Mouse (Mus musculus): Measurements from ENCODE around the gene Serpina3k. TPM values are rescaled to one million over a fixed set of nuclear protein-coding genes. Genes with fewer than 3 reads are reported as not detected.
"Not testable (repeated sequence)": the region's sequence is repeated elsewhere in the genome, so short reads cannot be mapped to it uniquely, and the experiment has no call there.

Serpina3k gene
- total and polyA plus RNA-seq, 2 experiments from 2014 or later, result 0.05 TPM; not detected in 1

DNA sequence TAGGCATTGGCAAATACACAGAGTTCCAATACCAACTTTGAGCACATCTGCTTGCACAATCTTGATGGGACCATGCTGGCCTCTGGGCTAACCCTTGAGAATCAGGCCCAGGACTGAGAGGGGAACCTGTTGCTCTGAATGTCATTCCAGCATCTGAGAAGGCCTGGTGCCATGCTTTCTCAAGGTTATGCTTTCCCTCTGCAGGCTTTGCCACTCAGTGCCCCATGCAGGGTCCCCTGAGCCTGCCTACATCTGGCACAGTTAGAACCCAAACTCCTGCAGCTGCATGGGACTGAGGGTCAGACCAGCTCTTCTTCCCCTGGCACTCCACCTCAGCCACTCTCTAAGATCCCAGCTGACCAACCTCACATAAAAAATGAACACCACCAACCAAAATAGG is 7.4 kb downstream of the Serpina3k start:
- H3K27ac ChIP-seq (ENCODE audit: low read depth), result no peak overlapping the region
- H3K36me3 ChIP-seq (replicated peaks; ENCODE audit: control insufficient read depth, insufficient read depth, low read length), result no peaks in the 10 kb centered on the region
- DNase-seq (ENCODE audit: low spot score), result no peak
- H3K4me2 ChIP-seq (ENCODE audit: low read depth, low read length), result no peak overlapping the region
- H3K9ac ChIP-seq (replicated peaks; ENCODE audit: low read depth, low read length), result no peak overlapping the region
- no peak overlapping the region for H3K4me3 ChIP-seq (ENCODE audit: low read depth, low read length)
- H3K9me3 ChIP-seq (replicated peaks; ENCODE audit: control insufficient read depth, low read length), result no peaks in the 10 kb centered on the region
- no peaks in the 10 kb centered on the region for H3K27me3 ChIP-seq (ENCODE audit: control insufficient read depth, insufficient read depth, low read length)
- TF ChIP-seq CTCF (IDR thresholded peaks at IDR 0.05; ENCODE audit: low read depth) (no peak), EP300 (IDR thresholded peaks at IDR 0.05; ENCODE audit: low read depth) (no peak)
- H3K4me1 ChIP-seq (ENCODE audit: control insufficient read depth, insufficient read depth), result no peaks in the 10 kb centered on the region
- ATAC-seq (ENCODE audit: insufficient read depth, low read depth), result no peak

DNA sequence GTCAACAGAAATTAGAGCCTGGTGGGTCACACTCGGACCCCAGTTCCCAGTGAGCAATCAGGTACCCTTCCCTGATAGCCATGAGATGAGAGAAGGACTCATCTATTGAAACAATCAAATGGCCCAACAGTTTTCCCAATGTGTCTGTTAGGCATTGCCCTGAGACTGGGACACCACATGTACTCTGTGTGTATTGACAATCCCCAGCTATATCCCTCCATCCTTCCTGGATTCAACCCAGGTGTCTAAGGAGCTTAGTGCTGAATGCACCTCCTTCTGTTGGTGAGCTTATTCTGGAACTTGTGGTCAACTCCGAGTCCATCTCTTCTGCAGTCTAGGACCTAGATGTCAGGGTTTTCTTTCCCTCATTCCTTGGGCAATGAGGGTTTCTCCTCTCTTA is 8.8 kb downstream of the Serpina3k start:
- ATAC-seq (ENCODE audit: insufficient read depth, low read depth) (no peak), DNase-seq (ENCODE audit: low spot score) (no peak)
- Histone ChIP-seq H3K4me2 (ENCODE audit: low read depth, low read length) (no peak overlapping the region), H3K4me3 (ENCODE audit: low read depth, low read length) (no peak overlapping the region), H3K27me3 (ENCODE audit: control insufficient read depth, insufficient read depth, low read length) (no peaks in the 10 kb centered on the region), H3K36me3 (replicated peaks; ENCODE audit: control insufficient read depth, insufficient read depth, low read length) (no peaks in the 10 kb centered on the region), H3K9me3 (replicated peaks; ENCODE audit: control insufficient read depth, low read length) (no peaks in the 10 kb centered on the region), H3K9ac (replicated peaks; ENCODE audit: low read depth, low read length) (no peak overlapping the region), H3K27ac (ENCODE audit: low read depth) (no peak overlapping the region), H3K4me1 (ENCODE audit: control insufficient read depth, insufficient read depth) (no peaks in the 10 kb centered on the region)
- TF ChIP-seq EP300 (IDR thresholded peaks at IDR 0.05; ENCODE audit: low read depth), result no peak
- no peak for TF ChIP-seq CTCF (IDR thresholded peaks at IDR 0.05; ENCODE audit: low read depth)
- 67% methylated on average over 2 of the region's 2 CpGs for WGBS

DNA sequence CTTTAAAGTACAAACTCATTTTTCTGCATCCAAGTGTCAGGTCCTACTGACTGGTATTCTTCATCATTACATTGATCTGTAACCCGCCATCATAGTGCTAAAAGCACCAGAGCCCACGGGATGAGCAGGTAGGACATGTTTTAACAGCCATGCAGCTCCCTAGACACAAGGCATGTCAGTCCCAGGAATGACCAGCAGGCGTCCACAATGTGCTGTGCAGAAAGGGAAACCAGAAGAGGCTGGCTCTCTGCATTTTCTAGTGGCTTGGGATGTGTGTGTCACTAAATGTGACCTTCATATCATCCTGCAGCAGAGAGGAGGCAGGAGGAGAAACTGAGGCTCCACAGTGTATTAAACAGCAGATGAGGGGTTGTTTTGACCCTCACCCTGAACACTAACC is 13.5 kb downstream of the Serpina3k start:
- not testable (repeated sequence) for H3K36me3 ChIP-seq (replicated peaks; ENCODE audit: control insufficient read depth, insufficient read depth, low read length); H3K27ac ChIP-seq (ENCODE audit: low read depth); H3K4me2 ChIP-seq (ENCODE audit: low read depth, low read length); DNase-seq (ENCODE audit: low spot score); H3K9me3 ChIP-seq (replicated peaks; ENCODE audit: control insufficient read depth, low read length); H3K4me1 ChIP-seq (ENCODE audit: control insufficient read depth, insufficient read depth); H3K9ac ChIP-seq (replicated peaks; ENCODE audit: low read depth, low read length); H3K27me3 ChIP-seq (ENCODE audit: control insufficient read depth, insufficient read depth, low read length); ATAC-seq (ENCODE audit: insufficient read depth, low read depth); H3K4me3 ChIP-seq (ENCODE audit: low read depth, low read length)
- TF ChIP-seq CTCF (IDR thresholded peaks at IDR 0.05; ENCODE audit: low read depth), result peak; percentile 38
- 29% methylated on average over 3 of the region's 3 CpGs for WGBS

DNA sequence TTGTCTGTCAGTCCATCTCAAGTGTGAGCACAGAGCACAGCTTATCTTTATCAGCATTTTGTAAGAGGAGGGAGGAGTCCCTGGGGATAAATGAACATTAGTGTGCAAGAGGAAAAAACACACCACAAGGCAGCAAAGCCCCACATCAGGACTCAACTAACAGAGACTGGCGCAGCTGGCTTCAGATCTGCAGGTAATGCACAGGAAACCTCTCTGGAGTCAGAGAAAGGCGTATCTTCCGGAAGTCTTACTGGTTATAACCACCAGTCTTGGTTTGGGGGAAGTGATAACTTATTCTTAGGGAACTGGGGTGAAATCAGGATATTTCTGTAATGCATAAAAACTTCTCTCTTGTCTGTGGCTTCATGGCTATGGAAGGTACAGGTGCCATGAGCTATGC is 17.7 kb downstream of the Serpina3k start:
- no peak overlapping the region for H3K4me2 ChIP-seq (ENCODE audit: low read depth, low read length)
- H3K4me3 ChIP-seq (ENCODE audit: low read depth, low read length), result no peak overlapping the region
- no peaks in the 10 kb centered on the region for H3K4me1 ChIP-seq (ENCODE audit: control insufficient read depth, insufficient read depth)
- ATAC-seq (ENCODE audit: insufficient read depth, low read depth), result no peak
- WGBS, result 69% methylated on average over 3 of the region's 3 CpGs
- DNase-seq (ENCODE audit: low spot score), result no peak
- H3K9ac ChIP-seq (replicated peaks; ENCODE audit: low read depth, low read length), result no peak overlapping the region
- TF ChIP-seq CTCF (IDR thresholded peaks at IDR 0.05; ENCODE audit: low read depth) (no peak), EP300 (IDR thresholded peaks at IDR 0.05; ENCODE audit: low read depth) (no peak)
- H3K9me3 ChIP-seq (replicated peaks; ENCODE audit: control insufficient read depth, low read length), result no peaks in the 10 kb centered on the region
- no peak overlapping the region for H3K27ac ChIP-seq (ENCODE audit: low read depth)
- no peaks in the 10 kb centered on the region for H3K36me3 ChIP-seq (replicated peaks; ENCODE audit: control insufficient read depth, insufficient read depth, low read length)
- H3K27me3 ChIP-seq (ENCODE audit: control insufficient read depth, insufficient read depth, low read length), result no peaks in the 10 kb centered on the region

DNA sequence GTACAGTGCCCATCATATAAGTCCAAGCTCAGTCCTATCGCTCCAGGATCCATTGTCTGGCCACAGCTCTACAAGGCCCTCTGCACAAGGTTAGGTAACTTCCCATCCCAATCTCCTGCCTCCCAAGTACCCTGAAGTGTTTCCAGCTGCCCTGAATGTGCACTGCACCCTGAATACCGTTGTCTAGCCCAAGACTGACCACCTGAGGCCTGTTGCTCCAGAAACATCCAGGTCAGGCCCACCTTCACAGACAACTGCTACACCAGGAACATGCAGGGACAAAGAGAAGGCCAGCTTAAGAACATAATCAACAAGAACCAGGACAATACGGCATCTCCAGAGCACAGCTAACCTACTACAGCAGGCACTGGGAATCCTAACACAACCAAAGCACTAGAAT is 31.7 kb downstream of the Serpina3k start:
- no peak overlapping the region for H3K27ac ChIP-seq (ENCODE audit: low read depth)
- no peaks in the 10 kb centered on the region for H3K27me3 ChIP-seq (ENCODE audit: control insufficient read depth, insufficient read depth, low read length)
- no peak overlapping the region for H3K4me2 ChIP-seq (ENCODE audit: low read depth, low read length)
- H3K9me3 ChIP-seq (replicated peaks; ENCODE audit: control insufficient read depth, low read length), result no peaks in the 10 kb centered on the region
- H3K4me1 ChIP-seq (ENCODE audit: control insufficient read depth, insufficient read depth), result no peaks in the 10 kb centered on the region
- no peak overlapping the region for H3K9ac ChIP-seq (replicated peaks; ENCODE audit: low read depth, low read length)
- WGBS, result 85% methylated on average over 3 of the region's 3 CpGs
- H3K4me3 ChIP-seq (ENCODE audit: low read depth, low read length), result no peak overlapping the region
- H3K36me3 ChIP-seq (replicated peaks; ENCODE audit: control insufficient read depth, insufficient read depth, low read length), result no peaks in the 10 kb centered on the region
- TF ChIP-seq CTCF (IDR thresholded peaks at IDR 0.05; ENCODE audit: low read depth) (no peak), EP300 (IDR thresholded peaks at IDR 0.05; ENCODE audit: low read depth) (no peak)
- no peak for DNase-seq (ENCODE audit: low spot score)
- no peak for ATAC-seq (ENCODE audit: insufficient read depth, low read depth)

DNA sequence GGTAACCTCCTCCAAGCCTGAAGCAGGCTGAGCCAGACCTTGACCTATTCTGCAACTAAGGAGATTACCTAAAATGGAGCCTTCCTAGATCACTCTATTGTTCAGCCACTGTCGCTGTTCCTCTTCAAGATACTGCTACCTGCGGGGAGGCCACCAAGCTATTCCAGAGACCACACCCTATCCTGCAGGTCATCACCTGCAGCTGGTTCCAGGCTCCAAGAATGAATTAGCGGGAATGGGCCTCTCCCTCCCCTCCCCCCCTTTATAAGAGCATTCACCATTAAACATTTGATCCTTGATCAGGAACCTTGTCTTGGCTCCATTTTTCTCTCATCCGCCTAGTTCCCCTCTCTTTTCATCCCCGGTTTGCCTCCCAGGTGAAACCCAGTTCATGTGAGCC is 38.9 kb downstream of the Serpina3k start:
- H3K9me3 ChIP-seq (replicated peaks; ENCODE audit: control insufficient read depth, low read length); H3K27me3 ChIP-seq (ENCODE audit: control insufficient read depth, insufficient read depth, low read length); H3K36me3 ChIP-seq (replicated peaks; ENCODE audit: control insufficient read depth, insufficient read depth, low read length); H3K9ac ChIP-seq (replicated peaks; ENCODE audit: low read depth, low read length); H3K4me2 ChIP-seq (ENCODE audit: low read depth, low read length); H3K4me1 ChIP-seq (ENCODE audit: control insufficient read depth, insufficient read depth); H3K4me3 ChIP-seq (ENCODE audit: low read depth, low read length); H3K27ac ChIP-seq (ENCODE audit: low read depth); ATAC-seq (ENCODE audit: insufficient read depth, low read depth); DNase-seq (ENCODE audit: low spot score): not testable (repeated sequence)
- 56% methylated on average over 5 of the region's 5 CpGs for WGBS

DNA sequence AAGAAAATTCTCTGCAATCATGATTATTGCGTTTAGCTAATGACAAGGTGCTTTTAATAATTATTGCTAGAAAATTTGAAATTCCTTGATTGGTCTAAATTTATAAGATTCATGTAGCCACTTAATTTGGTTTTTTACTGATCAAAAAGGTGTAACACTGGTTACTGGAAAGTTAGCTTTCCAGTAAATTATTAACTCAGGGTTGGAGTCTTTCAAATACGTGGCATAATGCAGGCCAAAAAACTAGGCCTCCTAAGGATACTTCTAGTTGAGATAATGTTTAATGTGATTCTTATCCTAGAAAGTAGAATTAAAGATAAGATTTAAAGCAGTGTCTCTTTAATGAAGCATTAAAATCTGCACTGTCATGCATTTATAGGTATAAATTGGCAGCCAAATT is 40.1 kb downstream of the Serpina3k start:
- H3K4me2 ChIP-seq (ENCODE audit: low read depth, low read length); H3K27ac ChIP-seq (ENCODE audit: low read depth); DNase-seq (ENCODE audit: low spot score); H3K9ac ChIP-seq (replicated peaks; ENCODE audit: low read depth, low read length); ATAC-seq (ENCODE audit: insufficient read depth, low read depth); H3K27me3 ChIP-seq (ENCODE audit: control insufficient read depth, insufficient read depth, low read length); H3K36me3 ChIP-seq (replicated peaks; ENCODE audit: control insufficient read depth, insufficient read depth, low read length); H3K9me3 ChIP-seq (replicated peaks; ENCODE audit: control insufficient read depth, low read length); H3K4me1 ChIP-seq (ENCODE audit: control insufficient read depth, insufficient read depth); H3K4me3 ChIP-seq (ENCODE audit: low read depth, low read length): not testable (repeated sequence)
- 70% methylated on average over 2 of the region's 2 CpGs for WGBS

DNA sequence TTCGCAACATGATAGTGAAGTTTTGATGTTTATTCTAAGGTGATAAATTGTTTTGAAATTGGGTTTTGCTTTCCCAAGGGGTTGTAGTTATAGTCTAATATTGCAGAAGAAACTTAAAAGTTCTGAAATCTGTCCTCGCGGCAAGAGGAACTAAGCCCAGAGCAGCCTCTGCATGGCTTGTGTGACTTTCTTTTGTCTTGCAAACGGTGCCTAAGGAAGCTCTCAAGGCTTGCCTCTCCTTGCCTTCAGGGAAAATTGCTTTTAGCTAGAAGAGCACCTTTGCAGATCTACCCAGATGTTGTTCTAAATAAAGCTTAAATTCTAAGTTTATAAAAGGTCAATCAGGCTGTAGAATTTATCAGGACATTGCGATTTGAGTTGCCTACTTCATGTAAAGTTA is 40.5 kb downstream of the Serpina3k start:
- not testable (repeated sequence) for DNase-seq (ENCODE audit: low spot score); H3K4me2 ChIP-seq (ENCODE audit: low read depth, low read length); H3K4me3 ChIP-seq (ENCODE audit: low read depth, low read length); H3K4me1 ChIP-seq (ENCODE audit: control insufficient read depth, insufficient read depth); H3K9ac ChIP-seq (replicated peaks; ENCODE audit: low read depth, low read length); H3K9me3 ChIP-seq (replicated peaks; ENCODE audit: control insufficient read depth, low read length); ATAC-seq (ENCODE audit: insufficient read depth, low read depth); H3K27ac ChIP-seq (ENCODE audit: low read depth); H3K27me3 ChIP-seq (ENCODE audit: control insufficient read depth, insufficient read depth, low read length); H3K36me3 ChIP-seq (replicated peaks; ENCODE audit: control insufficient read depth, insufficient read depth, low read length)
- 56% methylated on average over 5 of the region's 5 CpGs for WGBS

Data from heart, postnatal 0 days (tissue).